Mouse (Mus musculus) adrenal gland, adult 2 months (tissue): ENCODE data around the gene Ptx4. TPM values are rescaled to one million over a fixed set of nuclear protein-coding genes. Genes with fewer than 3 reads are reported as not detected.
A peak's percentile ranks its signal among the peaks of the same experiment; 100 is the strongest.

Source experiments
- DNase-seq: peaks from one replicate; pipeline ENCODE4 v3.0.0; 2021
- long read RNA-seq: library from polyadenylated mRNA; stranded (forward); transcript quantifications from one replicate; pipeline ENCODE4 v2.0.0, GENCODE M21; 2021
- polyA plus RNA-seq: library from polyadenylated mRNA; depleted of rRNA; stranded (reverse); fragments of >200 nt; gene quantifications from 2 replicates; pipeline ENCODE4 v1.2.3, GENCODE M21; 2012; rRNA removed
- total RNA-seq, 2 experiments: library from RNA; stranded (reverse); gene quantifications; 2 replicates each; pipeline ENCODE4 v1.2.3; 2021

Ptx4 gene
- total RNA-seq (not detected), polyA plus RNA-seq (not detected in 2 replicates)
- long read RNA-seq, result 0 reads

DNA sequence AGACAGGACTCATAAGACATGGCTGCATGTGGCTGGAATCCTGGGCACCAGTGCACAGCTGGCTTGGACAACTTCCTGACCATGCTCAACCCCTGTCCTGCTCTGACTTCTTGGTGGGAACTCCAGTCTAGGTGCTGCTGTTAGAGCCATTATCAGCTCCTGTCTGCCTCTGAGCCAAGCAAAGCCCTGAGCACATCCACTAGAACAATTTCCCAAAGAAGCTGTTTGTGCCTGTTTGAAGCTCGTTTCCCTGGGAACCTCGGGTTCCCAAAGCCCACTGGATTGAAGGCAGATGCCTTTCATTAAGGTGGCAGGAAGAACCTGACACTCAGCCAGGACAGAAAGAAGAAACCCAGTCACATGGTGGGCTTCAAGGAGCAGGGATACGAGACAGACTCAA lies at the start of gene Ptx4:
Ptx4 (plus strand) TSS at position 355 of the 400 bp plus-strand sequence.
- DNase-seq, result no peak

- DNase-seq, result no peak
Observed at GRCm38 (mm10) chr17:25076906-25077305, 43.7 kb upstream of the Ptx4 start.

GRCm38 (mm10) chr17:25077771-25078372 lies 42.7 kb upstream of the Ptx4 start:
- peak; percentile 80 for DNase-seq

GRCm38 (mm10) chr17:25080210-25080609 lies 40.4 kb upstream of the Ptx4 start:
- no peak for DNase-seq

GRCm38 (mm10) chr17:25080960-25081381 lies 39.6 kb upstream of the Ptx4 start:
- peak; percentile 71 for DNase-seq

GRCm38 (mm10) chr17:25082081-25082847 lies 38.3 kb upstream of the Ptx4 start:
- DNase-seq, result peak; percentile 45

DNA sequence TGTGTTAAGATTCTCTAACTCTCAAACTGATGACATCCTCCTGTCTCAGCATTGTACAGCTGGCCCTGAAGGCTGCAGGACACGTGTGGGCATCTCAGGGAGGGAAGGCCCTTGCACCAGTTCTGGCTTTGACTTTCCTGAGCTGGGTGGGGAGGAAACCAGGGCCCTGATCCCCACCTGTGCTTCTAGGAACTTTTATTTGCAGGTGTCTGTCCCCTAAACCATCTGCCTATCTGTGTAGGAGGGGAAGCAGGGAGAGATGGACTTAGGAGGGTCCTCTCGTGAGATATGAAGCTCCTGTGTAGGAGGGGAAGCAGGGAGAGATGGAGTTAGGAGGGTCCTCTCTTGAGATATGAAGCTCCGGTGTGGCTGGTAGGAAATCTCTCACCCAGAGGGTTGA lies 37.7 kb upstream of the Ptx4 start:
- no peak for DNase-seq

DNA sequence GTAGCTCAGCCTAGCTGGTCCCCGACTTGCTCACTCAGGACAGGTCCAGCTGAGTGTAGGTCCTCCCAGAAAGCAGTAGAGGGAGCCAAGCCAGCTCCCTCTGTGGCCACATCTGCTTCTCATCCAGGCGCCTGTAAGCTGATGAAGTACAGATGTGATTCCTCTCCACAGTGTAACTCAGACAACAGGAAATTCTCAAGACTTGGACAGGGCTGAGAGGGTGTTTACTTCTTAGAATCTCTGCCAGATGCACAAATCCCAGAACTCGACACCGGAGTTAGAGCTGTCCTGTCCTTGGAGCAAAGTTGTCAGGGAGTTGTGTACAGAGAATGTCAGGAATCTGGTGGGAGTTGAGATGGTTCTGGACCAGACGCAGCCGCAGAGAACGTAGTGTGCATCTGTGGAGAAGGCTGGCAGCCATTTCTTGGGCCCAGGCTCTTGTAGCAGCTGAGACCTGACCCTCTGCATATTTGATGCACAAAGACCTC lies 37.1 kb upstream of the Ptx4 start, which contains the start of gene Tmem204:
Tmem204 (minus strand) TSS at position 148 of the 488 bp plus-strand sequence.
- peak; percentile 59 for DNase-seq

DNA sequence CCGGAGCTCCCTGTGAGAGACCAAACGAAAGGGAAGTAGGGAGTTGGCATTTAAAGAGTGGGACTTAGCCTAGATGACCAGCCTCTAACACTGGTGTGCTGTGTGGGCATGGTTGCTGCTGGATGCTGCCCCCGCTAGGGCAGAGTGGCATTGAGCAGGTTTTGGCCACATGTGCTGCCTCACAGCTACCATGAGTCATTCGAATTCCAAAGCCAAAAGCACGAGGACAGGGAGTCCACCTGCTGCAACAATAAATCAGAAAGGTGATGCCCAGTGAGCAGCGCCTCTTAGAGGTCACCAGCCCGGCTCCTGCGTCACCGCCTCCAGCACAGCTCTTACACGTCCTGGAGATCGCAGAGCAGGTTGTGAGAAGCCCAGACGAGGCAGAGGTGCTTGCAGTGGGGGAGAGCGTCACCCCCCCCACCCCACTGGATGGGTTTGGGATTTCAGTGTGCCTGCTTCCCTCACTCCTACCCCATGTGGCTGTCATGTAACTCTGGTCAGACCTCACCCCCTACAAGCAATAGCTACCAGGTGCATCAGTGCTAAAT lies 35.6 kb upstream of the Ptx4 start:
- DNase-seq, result peak; percentile 56

DNA sequence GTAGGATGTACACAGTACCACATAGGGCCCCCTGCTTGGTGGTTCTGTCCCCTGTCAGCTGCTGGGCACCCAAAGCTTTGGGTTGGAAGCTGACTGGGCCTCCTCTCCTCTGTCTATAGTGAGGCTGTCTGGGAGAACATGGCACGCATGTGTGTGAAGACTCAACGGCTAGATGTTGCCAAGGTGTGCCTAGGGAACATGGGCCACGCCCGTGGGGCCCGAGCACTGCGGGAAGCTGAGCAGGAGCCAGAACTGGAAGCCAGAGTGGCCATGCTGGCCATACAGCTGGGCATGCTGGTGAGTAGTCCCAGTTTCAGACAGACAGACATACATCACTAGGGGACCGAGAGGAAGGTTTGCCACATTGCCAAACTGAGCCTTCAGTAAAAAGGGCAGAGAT lies 33.8 kb upstream of the Ptx4 start:
- no peak for DNase-seq

DNA sequence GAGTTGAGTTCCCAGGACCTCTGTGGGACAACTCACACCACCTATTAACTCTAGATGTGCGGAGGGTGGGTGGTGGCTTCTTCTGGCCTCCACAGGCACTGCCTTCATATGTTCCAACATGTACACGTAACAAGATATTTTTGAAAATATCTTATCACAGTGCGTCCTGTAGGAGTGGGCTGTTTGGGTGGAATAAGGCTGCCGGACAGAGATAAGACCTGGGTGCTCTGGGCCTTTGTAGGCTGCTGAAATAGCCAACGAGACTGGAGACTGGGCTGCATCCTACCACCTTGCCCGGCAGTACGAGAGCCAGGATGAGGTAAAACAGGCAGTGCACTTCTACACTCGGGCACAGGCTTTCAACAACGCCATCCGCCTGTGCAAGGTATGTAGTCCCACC lies 31.4 kb upstream of the Ptx4 start:
- DNase-seq, result no peak

GRCm38 (mm10) chr17:25090450-25090849 lies 30.1 kb upstream of the Ptx4 start:
- no peak for DNase-seq

DNA sequence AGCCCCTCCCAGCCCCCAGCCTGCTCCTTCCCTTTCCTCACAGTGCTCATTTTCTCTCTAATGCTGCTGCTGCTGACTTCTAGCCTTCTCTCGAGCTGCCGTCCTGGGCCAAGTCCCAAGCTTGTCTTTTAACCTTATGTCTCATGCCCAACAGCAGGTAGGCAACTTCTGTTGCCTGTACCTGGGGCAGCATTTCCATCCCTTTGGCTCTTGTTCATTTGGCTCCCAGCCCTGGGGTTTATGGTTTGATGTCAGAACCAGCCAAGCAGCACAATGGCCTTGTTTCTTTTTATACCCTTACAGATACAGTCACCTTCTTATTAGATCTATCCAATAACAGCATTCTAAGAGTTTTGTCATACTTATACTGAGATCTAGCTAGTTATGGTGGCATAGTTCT lies 24.3 kb upstream of the Ptx4 start:
- DNase-seq, result no peak

DNA sequence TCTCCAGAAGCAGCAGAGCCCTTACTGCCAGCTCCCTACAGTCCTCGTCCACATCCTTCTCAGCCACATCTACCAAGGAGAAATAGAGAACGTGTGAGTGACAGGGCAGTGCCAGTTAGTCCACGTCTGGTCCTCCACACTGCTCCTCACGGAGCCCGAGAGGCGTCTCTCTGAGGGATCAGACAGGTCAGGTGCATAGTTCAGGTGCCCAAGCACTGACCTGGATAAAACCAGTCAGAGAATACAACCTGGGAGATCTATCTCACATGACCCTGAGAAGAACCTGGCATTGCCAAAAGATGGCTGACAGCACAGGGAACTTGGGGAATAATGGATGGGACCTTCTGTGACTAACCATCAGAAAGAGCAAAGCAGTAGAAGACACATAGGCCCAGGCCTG lies 20.5 kb upstream of the Ptx4 start:
- DNase-seq, result no peak

DNA sequence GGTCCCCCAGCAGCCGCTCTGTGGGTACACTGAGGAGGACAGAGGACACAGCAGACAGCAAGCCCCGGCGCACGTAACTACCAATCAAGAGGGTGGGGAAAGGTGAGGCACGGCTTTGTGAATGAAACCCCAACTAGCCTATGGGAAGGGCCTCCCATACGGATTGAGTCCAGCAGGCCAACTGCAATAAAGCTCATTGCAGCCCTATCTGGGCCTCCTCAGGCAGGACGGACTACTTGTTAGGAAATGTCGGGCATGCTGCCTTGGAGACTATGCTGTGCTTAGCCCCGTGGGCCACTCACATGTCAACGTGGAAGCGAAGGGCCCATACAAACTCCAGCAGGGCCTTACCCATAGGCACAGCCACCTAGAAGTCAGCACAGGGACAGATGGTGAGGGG lies 19.2 kb upstream of the Ptx4 start:
- DNase-seq, result no peak

DNA sequence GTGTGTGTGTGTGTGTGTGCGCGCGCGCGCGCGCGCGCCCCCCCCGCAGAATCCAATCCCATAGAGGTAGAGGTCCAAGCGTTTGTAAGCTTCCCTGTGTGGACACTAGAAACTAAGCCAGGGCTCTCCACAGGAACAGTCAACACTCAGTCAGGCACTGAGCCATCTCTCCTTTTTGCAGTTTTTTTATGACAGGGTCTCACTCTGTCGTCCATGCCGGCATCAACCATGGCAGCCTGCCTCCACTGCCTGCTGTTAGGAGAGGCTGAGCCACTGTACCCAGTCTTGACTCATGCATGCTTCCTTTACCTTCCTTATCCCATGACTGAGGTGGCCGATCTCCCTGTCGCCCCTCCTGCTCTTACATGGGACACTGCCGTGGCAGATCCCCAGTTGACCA lies 12.8 kb upstream of the Ptx4 start:
- DNase-seq, result no peak

- peak; percentile 59 for DNase-seq
Observed at GRCm38 (mm10) chr17:25109578-25109977, 11.0 kb upstream of the Ptx4 start.

- no peak for DNase-seq
Observed at GRCm38 (mm10) chr17:25110590-25110989, 10.0 kb upstream of the Ptx4 start.

GRCm38 (mm10) chr17:25111220-25111619 lies 9.3 kb upstream of the Ptx4 start:
- DNase-seq, result no peak

DNA sequence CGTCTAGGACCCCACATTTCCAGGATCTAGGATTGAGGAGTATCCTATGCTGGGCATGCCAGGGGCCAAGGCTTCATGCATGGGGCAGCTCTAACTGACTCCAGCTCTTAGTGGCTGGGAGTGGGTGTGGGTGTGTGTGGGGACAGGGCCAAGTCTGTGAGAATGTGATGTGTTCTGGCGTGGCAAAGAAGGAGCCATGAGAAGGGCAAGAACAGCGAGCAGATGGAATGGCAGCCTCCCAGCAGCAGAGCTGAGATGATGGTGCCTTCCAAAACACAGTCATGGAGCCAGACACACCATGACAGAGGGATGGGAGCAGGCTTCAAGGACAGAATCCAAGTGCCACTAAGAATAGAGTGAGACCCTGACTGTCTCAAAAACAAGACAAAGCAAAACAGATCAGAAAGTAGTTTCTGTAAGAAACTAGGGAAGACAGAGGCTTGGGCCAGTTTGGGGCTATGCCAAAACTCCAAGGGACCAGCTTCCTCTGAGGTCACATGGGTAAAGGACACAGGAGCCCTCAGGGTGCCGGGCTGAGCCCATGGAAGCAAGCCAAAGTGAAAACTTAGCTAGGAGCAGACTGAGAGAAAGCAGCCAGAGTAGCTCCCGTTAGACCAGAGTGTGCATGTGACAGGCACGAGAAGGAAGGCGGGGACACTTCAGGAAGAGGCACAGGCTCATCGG lies 8.7 kb upstream of the Ptx4 start:
- DNase-seq, result peak; percentile 63

- DNase-seq, result no peak
Observed at GRCm38 (mm10) chr17:25112423-25112810, 8.1 kb upstream of the Ptx4 start.

DNA sequence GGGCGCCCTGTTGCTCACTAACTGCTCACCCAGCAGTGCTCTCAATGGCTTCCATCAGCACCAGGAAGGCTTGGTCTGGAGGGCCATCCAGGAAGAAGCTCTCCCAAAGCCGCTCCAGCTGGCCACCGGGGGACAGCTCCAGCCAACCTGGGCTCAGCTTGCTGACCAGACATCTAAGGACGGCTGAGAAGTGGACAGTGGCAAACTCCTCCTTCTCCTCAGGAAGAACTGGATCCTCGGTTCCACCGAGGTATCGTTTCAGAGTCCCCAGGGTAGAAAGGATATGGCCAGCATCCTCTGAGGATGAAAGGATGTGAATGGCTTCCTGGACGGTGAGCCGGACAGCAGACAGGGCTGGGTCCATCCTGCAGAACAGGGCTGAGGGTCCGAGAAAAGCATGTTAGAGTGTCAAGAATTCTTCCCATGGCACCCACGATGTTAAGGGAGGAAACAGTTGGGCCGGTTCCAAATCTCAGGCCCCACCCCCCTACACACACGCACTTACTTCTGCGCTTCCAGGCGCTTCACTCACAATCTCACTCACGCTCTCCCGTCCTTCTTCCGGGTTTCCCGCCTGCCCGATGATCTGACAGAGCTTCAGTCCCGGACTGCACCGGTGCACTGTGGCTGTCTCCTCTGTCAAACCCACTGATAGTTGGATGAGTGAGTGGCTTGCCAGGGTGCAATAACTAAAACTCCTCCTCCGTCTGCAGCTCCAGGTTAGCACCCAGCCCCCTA lies 5.5 kb upstream of the Ptx4 start:
- no peak for DNase-seq
